Mouse (Mus musculus) erythroblast, embryonic 14.5 days (primary cell): Measurements from ENCODE around the gene Vamp8.

Experiments used
- GATA1 ChIP-seq: IDR thresholded peaks from 2 replicates; pipeline ENCODE4 v1.6.1; 2012; ENCODE audit warnings: low read length, inconsistent platforms, mixed read lengths
- TAL1 ChIP-seq: IDR thresholded peaks from 3 replicates; pipeline ENCODE4 v1.6.1; 2012; ENCODE audit warnings: low read length, inconsistent platforms, mixed read lengths

GRCm38 (mm10) chr6:72364985-72365384 is 25.5 kb downstream of the Vamp8 start:
- TF ChIP-seq TAL1 (no peak), GATA1 (no peak)
